Mouse (Mus musculus) ES-E14 (cell line): ENCODE measurements around the gene Anapc11.

Source experiments
- HCFC1 ChIP-seq: IDR thresholded peaks from 2 replicates; pipeline ENCODE4 v1.6.1; 2012; ENCODE audit warnings: low read length, inconsistent platforms, borderline replicate concordance; ENCODE audit not compliant: insufficient read depth
- ZNF384 ChIP-seq: IDR thresholded peaks from 2 replicates; pipeline ENCODE4 v1.6.1; 2012; ENCODE audit warnings: low read depth, low read length, inconsistent platforms

- TF ChIP-seq ZNF384 (no peak), HCFC1 (no peak)
These were observed 43.0 kb upstream of the Anapc11 start for GRCm38 (mm10) chr11:120555260-120555659.
